Mouse (Mus musculus): ENCODE data around the gene Ctss.

- no peak for TF ChIP-seq CTCF (IDR thresholded peaks at IDR 0.05; ENCODE audit: insufficient read depth, low read depth, low read length)
- TF ChIP-seq POLR2A (IDR thresholded peaks at IDR 0.05; ENCODE audit: insufficient read depth, low read depth, low read length): no peak
Measured at GRCm38 (mm10) chr3:95488679-95489078, 37.9 kb upstream of the Ctss start.

All from olfactory bulb, adult 2 months (tissue).